Mouse (Mus musculus): ENCODE measurements around the gene Smim17.
"Not testable (repeated sequence)": the region's sequence is repeated elsewhere in the genome, so short reads cannot be mapped to it uniquely, and the experiment has no call there.

Smim17 gene

DNA sequence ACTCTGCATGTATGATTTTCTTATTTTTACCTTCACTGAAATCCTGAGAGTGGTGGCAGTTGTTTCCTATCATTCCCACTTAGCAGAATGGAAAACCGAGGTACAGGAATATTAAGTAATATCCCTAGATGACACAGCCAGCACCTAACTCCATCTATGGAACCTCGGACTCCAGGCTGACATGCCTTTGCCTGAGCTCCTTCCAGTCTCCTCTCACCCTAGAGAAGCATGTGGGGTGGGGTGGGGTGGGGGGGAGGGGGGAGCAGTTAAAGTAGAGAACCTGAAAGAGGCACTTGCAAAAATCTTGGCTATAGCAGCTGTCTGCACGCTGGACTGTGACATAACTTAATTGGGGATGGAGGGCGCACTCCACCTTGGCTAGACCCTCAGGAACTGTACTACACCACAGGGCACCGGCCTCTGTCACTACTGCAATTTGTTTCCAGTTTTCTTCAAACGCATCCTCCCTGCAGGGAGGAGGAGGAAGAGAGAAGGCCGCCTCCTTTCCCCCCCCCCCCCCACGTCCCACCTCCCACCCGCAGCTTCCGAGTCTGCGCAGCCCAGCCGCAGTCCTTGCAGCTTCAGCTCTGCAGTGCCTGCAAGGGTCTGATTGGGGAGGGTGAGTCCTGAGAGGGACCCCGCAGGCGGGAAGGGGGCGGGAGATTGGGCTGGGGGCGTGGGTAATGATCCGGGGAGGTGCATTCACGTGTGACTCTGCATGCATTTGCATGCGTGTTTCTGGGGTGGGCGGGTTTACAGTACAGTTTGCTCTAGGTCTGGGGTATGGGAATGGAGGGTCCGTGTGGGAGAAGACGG, 16.3 kb downstream of the Smim17 start:
- DNase-seq (ENCODE audit: low read depth, low spot score), result no peak

- DNase-seq (ENCODE audit: low read depth, low spot score), result no peak
Measured at GRCm38 (mm10) chr7:6415442-6415787, 16.9 kb downstream of the Smim17 start.

DNA sequence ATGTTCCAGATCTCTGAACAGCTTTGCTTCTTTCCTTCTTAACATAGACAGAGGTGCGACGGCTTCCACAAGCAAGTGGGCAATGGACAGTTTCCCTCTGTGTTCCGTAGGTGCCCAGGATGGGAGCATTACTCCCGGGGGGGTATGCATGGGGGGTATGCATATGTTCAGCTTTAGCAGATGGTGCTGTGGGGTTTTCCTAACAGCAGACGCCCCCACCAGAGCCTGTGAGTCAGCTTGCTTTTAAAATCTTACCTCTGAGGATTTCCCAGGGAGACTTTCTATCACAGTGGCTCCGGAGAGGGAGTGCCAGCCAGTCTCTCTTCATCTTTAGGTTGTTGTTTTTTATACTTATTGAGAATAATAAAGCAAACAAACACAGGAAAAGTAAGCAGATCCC, 21.4 kb downstream of the Smim17 start:
- DNase-seq (ENCODE audit: low read depth, low spot score), result no peak

- DNase-seq (ENCODE audit: low read depth, low spot score), result no peak
Measured at GRCm38 (mm10) chr7:6429381-6429780, 30.9 kb downstream of the Smim17 start.

- peak; percentile 5 for DNase-seq (ENCODE audit: low read depth, low spot score)
Measured at GRCm38 (mm10) chr7:6430342-6430741, 31.8 kb downstream of the Smim17 start.

DNA sequence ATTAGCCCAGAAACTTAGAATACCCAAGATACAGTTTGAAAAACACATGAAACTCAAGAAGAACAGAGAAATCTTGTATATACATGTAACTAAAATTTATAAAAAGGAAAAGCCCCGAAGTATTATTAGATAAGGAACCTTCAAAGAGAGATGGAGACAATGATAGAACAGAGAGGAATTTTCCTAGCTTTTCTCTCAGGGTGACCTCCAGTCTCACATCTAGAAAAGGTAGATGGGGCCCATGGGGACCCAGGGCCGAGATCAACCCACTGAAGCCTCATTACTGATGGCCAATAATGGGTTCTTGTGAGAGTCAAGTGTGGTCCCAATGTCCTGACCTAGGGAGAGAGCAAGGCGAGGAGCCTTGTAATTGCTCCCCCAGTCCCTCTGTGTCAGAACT, 39.9 kb downstream of the Smim17 start, which contains the start of gene Olfr1344:
Gene Olfr1344, plus strand, starts transcription at position 301 of the 400 bp plus-strand sequence.
- DNase-seq (ENCODE audit: low read depth, low spot score), result no peak

- DNase-seq (ENCODE audit: low read depth, low spot score), result no peak
Measured at GRCm38 (mm10) chr7:6441173-6441572, 42.7 kb downstream of the Smim17 start.

DNA sequence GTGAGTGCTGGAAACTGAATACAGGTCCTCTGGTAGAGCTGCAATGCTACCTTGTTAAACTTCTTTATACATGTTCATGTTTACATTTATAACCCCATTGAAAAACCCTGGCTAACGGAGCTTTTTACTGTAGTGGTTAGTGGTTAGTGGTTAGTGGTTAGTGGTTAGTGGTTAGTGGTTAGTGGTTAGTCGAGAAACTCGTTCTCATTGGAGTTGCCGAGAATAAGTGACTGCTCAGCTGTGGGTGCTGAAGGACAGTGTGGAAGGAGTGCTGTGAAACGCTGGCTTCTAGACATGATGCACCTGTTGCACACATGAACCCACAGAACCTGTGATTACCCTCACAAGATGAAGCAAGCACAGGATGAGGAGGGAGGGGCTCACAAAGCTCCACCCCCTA, 49.3 kb downstream of the Smim17 start:
- no peak for DNase-seq (ENCODE audit: low read depth, low spot score)

DNA sequence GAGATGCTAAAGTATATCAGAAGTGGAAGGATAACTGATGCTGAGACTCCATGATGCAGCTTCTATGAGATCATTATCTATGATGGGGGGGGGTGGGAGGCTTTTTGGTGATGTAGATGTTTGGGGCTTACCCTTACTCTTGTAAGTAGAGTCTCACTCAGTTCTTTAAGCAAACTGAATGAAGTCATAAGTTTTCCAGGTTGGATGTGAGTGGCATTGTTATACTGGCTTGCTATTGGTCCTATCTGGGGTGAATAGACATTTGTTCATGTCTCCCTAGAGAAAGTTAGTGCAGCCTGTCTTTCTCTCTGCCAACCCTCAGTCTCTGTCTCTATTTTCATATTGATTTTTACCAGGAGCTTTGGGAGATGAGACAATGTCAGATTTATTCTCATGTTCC, 57.4 kb downstream of the Smim17 start, which contains the start of gene Olfr1336:
Gene Olfr1336, plus strand, starts transcription at position 301 of the 400 bp plus-strand sequence.
- DNase-seq (ENCODE audit: low read depth, low spot score), result no peak

DNA sequence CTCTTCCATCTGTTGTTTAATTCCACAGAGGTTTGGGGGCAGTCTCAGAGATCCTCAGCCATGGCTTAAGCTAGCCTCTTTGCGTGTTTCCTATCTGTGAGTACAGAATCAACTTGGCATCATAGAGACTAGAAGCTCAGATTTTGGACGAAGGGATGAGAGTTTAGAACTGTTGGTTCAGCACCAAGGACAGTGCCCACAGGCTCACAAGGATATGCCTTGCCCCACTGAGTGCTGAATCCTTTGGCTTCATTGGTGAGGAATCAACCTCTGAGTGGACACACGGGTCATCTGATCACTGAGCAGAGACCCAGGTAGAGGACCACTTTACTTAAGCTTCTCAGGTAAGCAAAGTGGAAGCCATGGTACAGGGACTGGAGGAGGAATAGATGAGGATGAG, 57.9 kb downstream of the Smim17 start:
- no peak for DNase-seq (ENCODE audit: low read depth, low spot score)

DNA sequence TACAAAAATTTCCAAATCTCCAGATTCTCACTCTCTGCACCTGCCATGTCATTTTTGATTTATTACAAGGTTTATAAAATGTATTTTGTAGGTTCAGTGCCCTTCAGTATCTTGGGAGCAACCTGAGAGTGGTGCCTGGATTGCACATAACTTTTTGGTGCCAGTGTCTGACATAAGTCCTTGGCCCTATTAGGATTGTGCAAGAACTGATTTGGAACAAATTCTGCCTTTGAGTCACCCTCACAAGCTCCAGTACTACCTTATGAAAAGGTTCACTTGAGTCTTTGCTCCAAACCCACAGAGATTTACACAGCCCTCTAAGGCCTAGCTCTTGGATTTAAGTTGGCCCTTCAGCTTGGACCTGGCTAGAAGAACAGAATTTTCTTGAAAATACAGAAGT, 68.4 kb downstream of the Smim17 start, which contains the start of gene Olfr1346:
Gene Olfr1346, plus strand, starts transcription at position 151 of the 400 bp plus-strand sequence.
- no peak for DNase-seq (ENCODE audit: low read depth, low spot score)

GRCm38 (mm10) chr7:6477633-6478032, 79.1 kb downstream of the Smim17 start:
- not testable (repeated sequence) for DNase-seq (ENCODE audit: low read depth, low spot score)

Measured in skeletal muscle tissue, adult 2 months (tissue).